Mouse (Mus musculus) kidney, adult 11 months (tissue): Measurements from ENCODE around the gene Ppil4.
"Not testable (repeated sequence)": the region's sequence is repeated elsewhere in the genome, so short reads cannot be mapped to it uniquely, and the experiment has no call there.

Source experiments
- DNase-seq: peaks from one replicate; pipeline ENCODE4 v3.0.0; 2022

The Ppil4 gene

GRCm38 (mm10) chr10:7792751-7793385, at the start of gene Ppil4, which contains the start of gene Ginm1:
Gene Ppil4, plus strand, starts transcription at chr10:7792891.
Gene Ginm1, minus strand, starts transcription at chr10:7792824.
- DNase-seq, result peak; percentile 81

GRCm38 (mm10) chr10:7745528-7745927, 47.2 kb upstream of the Ppil4 start:
- not testable (repeated sequence) for DNase-seq

GRCm38 (mm10) chr10:7748752-7749151, 43.9 kb upstream of the Ppil4 start:
- no peak for DNase-seq

- DNase-seq, result no peak
Measured at GRCm38 (mm10) chr10:7757544-7757943, 35.1 kb upstream of the Ppil4 start.

- DNase-seq, result no peak
Measured at GRCm38 (mm10) chr10:7772346-7772745, 20.3 kb upstream of the Ppil4 start.

GRCm38 (mm10) chr10:7772769-7773168, 19.9 kb upstream of the Ppil4 start:
- DNase-seq, result no peak

- DNase-seq, result no peak
Measured at GRCm38 (mm10) chr10:7775421-7775820, 17.3 kb upstream of the Ppil4 start.

GRCm38 (mm10) chr10:7778361-7778760, 14.3 kb upstream of the Ppil4 start:
- DNase-seq, result no peak

GRCm38 (mm10) chr10:7779751-7780237, 12.9 kb upstream of the Ppil4 start:
- DNase-seq, result no peak

GRCm38 (mm10) chr10:7780238-7781176, 12.2 kb upstream of the Ppil4 start:
- peak; percentile 85 for DNase-seq

- DNase-seq, result no peak
Measured at GRCm38 (mm10) chr10:7781214-7781613, 11.5 kb upstream of the Ppil4 start.

- DNase-seq, result no peak
Measured at GRCm38 (mm10) chr10:7787319-7787718, 5.4 kb upstream of the Ppil4 start.

GRCm38 (mm10) chr10:7792254-7792750, 389 bp upstream of the Ppil4 start:
- DNase-seq, result no peak

GRCm38 (mm10) chr10:7801258-7801657, 8.6 kb downstream of the Ppil4 start:
- no peak for DNase-seq

GRCm38 (mm10) chr10:7802519-7803140, 9.9 kb downstream of the Ppil4 start:
- no peak for DNase-seq

- DNase-seq, result peak; percentile 37
Measured at GRCm38 (mm10) chr10:7809937-7810336, 17.2 kb downstream of the Ppil4 start.

GRCm38 (mm10) chr10:7816476-7816875, 23.8 kb downstream of the Ppil4 start:
- no peak for DNase-seq

GRCm38 (mm10) chr10:7818676-7819075, 26.0 kb downstream of the Ppil4 start:
- DNase-seq, result no peak

GRCm38 (mm10) chr10:7819156-7819555, 26.5 kb downstream of the Ppil4 start:
- no peak for DNase-seq

GRCm38 (mm10) chr10:7819603-7820002, 26.9 kb downstream of the Ppil4 start:
- DNase-seq, result no peak

- DNase-seq, result no peak
Measured at GRCm38 (mm10) chr10:7820171-7820570, 27.5 kb downstream of the Ppil4 start.

GRCm38 (mm10) chr10:7821981-7822380, 29.3 kb downstream of the Ppil4 start:
- DNase-seq, result no peak

- DNase-seq, result no peak
Measured at GRCm38 (mm10) chr10:7824663-7825280, 32.1 kb downstream of the Ppil4 start.
